Mouse (Mus musculus): ENCODE measurements at regions not wholly inside any gene's neighbourhood (a gene's known extent, or its start where the extent isn't known, plus 50 kb on each side); places are given as distances from the start of the nearest gene placed in this dataset.

DNA sequence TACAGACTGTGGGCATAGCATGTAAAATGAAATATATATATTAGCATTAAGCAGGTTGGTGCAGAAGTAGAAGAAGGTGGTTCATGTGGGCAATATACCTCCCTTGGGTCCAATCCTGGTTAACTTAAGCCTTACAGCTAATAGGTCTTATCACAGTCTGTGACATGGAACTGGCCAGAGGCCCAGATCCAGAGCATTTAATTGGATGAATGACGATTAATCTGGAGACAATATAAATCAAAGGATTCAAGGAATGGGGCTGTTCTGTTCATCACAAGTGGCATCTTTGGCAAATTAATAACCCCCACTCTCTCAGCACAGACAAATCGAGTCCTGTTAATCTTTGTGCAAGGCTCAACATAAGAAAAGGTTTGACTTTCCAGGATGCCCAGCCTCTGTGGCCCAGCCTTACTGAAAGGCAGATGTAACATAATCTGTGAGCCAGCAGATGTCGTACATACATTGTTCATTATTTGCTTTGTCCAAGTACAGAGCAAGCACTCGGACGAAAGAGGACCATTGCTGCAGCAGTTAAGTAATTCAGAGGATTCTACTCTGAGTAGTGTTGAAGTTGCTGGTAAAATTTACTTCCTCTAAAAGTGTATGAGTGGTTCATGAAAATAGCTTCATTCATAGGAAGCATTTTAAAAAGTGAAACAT is 2073.2 kb downstream of the 9330182O14Rik start:
- Histone ChIP-seq H3K27me3 (ENCODE audit: control insufficient read depth, insufficient read depth, low read length) (no peaks in the 10 kb centered on the region), H3K4me2 (ENCODE audit: low read depth) (no peak overlapping the region), H3K27ac (no peak overlapping the region), H3K9ac (replicated peaks) (no peak overlapping the region), H3K4me3 (ENCODE audit: insufficient read depth in 1 of 2, low read depth in 2 of 2, low read length in 2 of 2) (no peak overlapping the region), H3K9me3 (ENCODE audit: control insufficient read depth, low read length) (no peaks in the 10 kb centered on the region), H3K4me1 (replicated peaks; ENCODE audit: control insufficient read depth in 2 of 2, insufficient read depth in 2 of 2, low read length in 1 of 2) (no peaks in the 10 kb centered on the region), H3K36me3 (replicated peaks; ENCODE audit: control insufficient read depth, insufficient read depth, low read depth) (no peaks in the 10 kb centered on the region)
- 39% methylated on average over 5 of the region's 5 CpGs for WGBS (ENCODE audit: insufficient replicate concordance)
- DNase-seq (ENCODE audit: low read depth in 3 of 3, low spot score in 3 of 3) (no peak), ATAC-seq (ENCODE audit: insufficient read depth) (no peak)
- TF ChIP-seq EP300 (IDR thresholded peaks at IDR 0.05; ENCODE audit: low read depth) (no peak), CTCF (IDR thresholded peaks at IDR 0.05; ENCODE audit: low read depth) (no peak; the same call in 1 of the 2 replicates)

DNA sequence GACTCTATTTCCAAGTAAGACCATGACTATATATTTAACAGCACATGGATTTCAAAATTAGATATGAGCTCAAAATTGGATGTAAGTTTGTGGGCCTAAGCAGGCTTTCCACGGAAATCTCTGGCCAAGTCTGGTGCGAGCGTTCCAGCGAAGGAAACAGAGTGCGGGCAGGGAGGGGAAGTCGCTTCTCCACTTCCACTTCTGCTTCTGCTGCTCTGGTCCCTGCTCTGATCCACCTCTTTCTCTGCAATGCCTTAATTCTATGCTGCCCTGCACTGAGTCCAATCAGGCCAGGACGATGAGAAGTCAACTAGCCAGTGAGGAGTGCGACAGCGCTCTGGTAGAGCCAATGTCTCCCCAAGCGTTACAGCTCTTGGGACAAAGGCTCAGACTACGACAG is 2085.3 kb downstream of the 9330182O14Rik start:
- no peak for TF ChIP-seq CTCF (IDR thresholded peaks at IDR 0.05; ENCODE audit: low read depth)
- no peak overlapping the region for H3K9ac ChIP-seq (replicated peaks)
- no peak for ATAC-seq (ENCODE audit: insufficient read depth)
- no peak for DNase-seq (ENCODE audit: low read depth in 3 of 3, low spot score in 3 of 3)
- H3K4me3 ChIP-seq (ENCODE audit: insufficient read depth in 1 of 2, low read depth in 2 of 2, low read length in 2 of 2): no peak overlapping the region
- no peaks in the 10 kb centered on the region for H3K4me1 ChIP-seq (replicated peaks; ENCODE audit: control insufficient read depth in 2 of 2, insufficient read depth in 2 of 2, low read length in 1 of 2)
- H3K4me2 ChIP-seq (ENCODE audit: low read depth): no peak overlapping the region
- no peak overlapping the region for H3K27ac ChIP-seq
- H3K9me3 ChIP-seq (ENCODE audit: control insufficient read depth, low read length): no peaks in the 10 kb centered on the region
- H3K36me3 ChIP-seq (replicated peaks; ENCODE audit: control insufficient read depth, insufficient read depth, low read depth): no peaks in the 10 kb centered on the region
- no peaks in the 10 kb centered on the region for H3K27me3 ChIP-seq (ENCODE audit: control insufficient read depth, insufficient read depth, low read length)
- 47% methylated on average over 11 of the region's 11 CpGs for WGBS (ENCODE audit: insufficient replicate concordance)

DNA sequence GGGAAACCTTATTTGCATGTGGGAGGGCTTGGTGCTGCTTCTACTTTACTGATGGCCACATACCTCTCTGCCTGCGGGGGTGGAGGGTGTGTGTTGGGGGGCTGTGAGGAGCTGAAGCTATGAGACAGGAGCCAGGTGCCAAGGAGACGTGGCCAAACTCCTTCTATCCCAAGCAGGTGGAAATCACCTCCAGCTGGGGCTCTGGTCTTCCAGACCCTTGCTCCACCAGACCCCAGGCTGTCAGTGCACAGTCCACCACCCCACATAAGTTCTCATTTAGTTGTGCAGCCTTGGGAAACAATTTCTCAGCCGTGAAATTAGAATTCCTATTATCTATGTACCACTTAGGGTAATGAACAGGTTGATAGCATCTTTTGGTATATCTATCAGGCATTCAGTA is 2085.8 kb downstream of the 9330182O14Rik start:
- DNase-seq (ENCODE audit: low read depth in 3 of 3, low spot score in 3 of 3): no peak
- Histone ChIP-seq H3K36me3 (replicated peaks; ENCODE audit: control insufficient read depth, insufficient read depth, low read depth) (no peaks in the 10 kb centered on the region), H3K27me3 (ENCODE audit: control insufficient read depth, insufficient read depth, low read length) (no peaks in the 10 kb centered on the region), H3K9me3 (ENCODE audit: control insufficient read depth, low read length) (no peaks in the 10 kb centered on the region), H3K4me2 (ENCODE audit: low read depth) (no peak overlapping the region), H3K4me1 (replicated peaks; ENCODE audit: control insufficient read depth in 2 of 2, insufficient read depth in 2 of 2, low read length in 1 of 2) (no peaks in the 10 kb centered on the region), H3K27ac (no peak overlapping the region), H3K9ac (replicated peaks) (no peak overlapping the region), H3K4me3 (ENCODE audit: insufficient read depth in 1 of 2, low read depth in 2 of 2, low read length in 2 of 2) (no peak overlapping the region)
- TF ChIP-seq EP300 (IDR thresholded peaks at IDR 0.05; ENCODE audit: low read depth): no peak
- TF ChIP-seq CTCF (IDR thresholded peaks at IDR 0.05; ENCODE audit: low read depth): no peak
- no peak for ATAC-seq (ENCODE audit: insufficient read depth)
- 41% methylated on average over 3 of the region's 3 CpGs for WGBS (ENCODE audit: insufficient replicate concordance)

DNA sequence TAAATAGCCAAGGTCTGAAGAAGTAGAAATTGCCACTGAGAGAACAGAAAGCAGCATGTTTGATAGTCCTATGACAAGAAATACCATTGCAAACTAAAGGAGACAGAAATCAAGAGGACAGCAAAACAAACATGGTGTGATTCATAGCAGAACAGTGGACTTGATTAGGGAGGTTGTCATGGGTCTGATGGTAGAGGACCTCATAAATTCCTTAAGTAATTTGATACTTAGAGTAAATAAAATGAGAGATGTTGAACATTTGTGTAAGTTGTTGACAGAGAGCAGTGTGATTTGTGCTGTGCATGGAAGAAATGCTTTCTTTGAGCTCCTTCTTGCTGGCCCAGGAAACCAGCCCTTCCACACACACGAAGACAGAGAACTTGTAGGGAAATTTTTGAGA is 2090.8 kb downstream of the 9330182O14Rik start:
- DNase-seq (ENCODE audit: low read depth in 3 of 3, low spot score in 3 of 3): no peak
- Histone ChIP-seq H3K9me3 (ENCODE audit: control insufficient read depth, low read length) (no peaks in the 10 kb centered on the region), H3K4me1 (replicated peaks; ENCODE audit: control insufficient read depth in 2 of 2, insufficient read depth in 2 of 2, low read length in 1 of 2) (no peaks in the 10 kb centered on the region), H3K27ac (no peak overlapping the region), H3K4me2 (ENCODE audit: low read depth) (no peak overlapping the region), H3K36me3 (replicated peaks; ENCODE audit: control insufficient read depth, insufficient read depth, low read depth) (no peaks in the 10 kb centered on the region), H3K9ac (replicated peaks) (no peak overlapping the region), H3K27me3 (ENCODE audit: control insufficient read depth, insufficient read depth, low read length) (no peaks in the 10 kb centered on the region), H3K4me3 (ENCODE audit: insufficient read depth in 1 of 2, low read depth in 2 of 2, low read length in 2 of 2) (no peak overlapping the region)
- 46% methylated on average over 1 of the region's 1 CpGs for WGBS (ENCODE audit: insufficient replicate concordance)
- TF ChIP-seq EP300 (IDR thresholded peaks at IDR 0.05; ENCODE audit: low read depth) (no peak), CTCF (IDR thresholded peaks at IDR 0.05; ENCODE audit: low read depth) (no peak)
- ATAC-seq (ENCODE audit: insufficient read depth): no peak

DNA sequence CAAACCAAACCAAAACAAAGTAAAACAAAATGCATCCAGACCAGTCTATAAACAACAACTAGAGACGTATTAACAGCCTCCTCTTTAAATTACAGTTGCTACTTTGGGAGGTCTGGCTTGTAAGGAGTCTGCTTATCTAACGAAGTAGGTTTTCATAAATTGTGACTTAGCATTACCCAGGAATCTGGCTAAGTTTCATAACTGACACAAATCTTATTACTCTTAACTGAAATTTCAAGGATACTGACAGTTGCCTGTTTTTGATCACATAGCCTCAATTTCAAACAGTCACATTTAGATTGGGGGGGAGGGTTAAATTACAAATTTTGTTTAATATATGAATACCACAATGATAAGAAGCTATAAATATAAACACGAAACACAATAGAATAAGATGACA is 2097.5 kb downstream of the 9330182O14Rik start:
- no peaks in the 10 kb centered on the region for H3K9me3 ChIP-seq (ENCODE audit: control insufficient read depth, low read length)
- no peak overlapping the region for H3K9ac ChIP-seq (replicated peaks)
- H3K36me3 ChIP-seq (replicated peaks; ENCODE audit: control insufficient read depth, insufficient read depth, low read depth): no peaks in the 10 kb centered on the region
- DNase-seq (ENCODE audit: low read depth in 3 of 3, low spot score in 3 of 3) (no peak), ATAC-seq (ENCODE audit: insufficient read depth) (no peak)
- H3K27me3 ChIP-seq (ENCODE audit: control insufficient read depth, insufficient read depth, low read length): no peaks in the 10 kb centered on the region
- 57% methylated on average over 3 of the region's 3 CpGs for WGBS (ENCODE audit: insufficient replicate concordance)
- no peak overlapping the region for H3K4me3 ChIP-seq (ENCODE audit: insufficient read depth in 1 of 2, low read depth in 2 of 2, low read length in 2 of 2)
- TF ChIP-seq CTCF (IDR thresholded peaks at IDR 0.05; ENCODE audit: low read depth) (no peak), EP300 (IDR thresholded peaks at IDR 0.05; ENCODE audit: low read depth) (no peak)
- no peaks in the 10 kb centered on the region for H3K4me1 ChIP-seq (replicated peaks; ENCODE audit: control insufficient read depth in 2 of 2, insufficient read depth in 2 of 2, low read length in 1 of 2)
- H3K27ac ChIP-seq: no peak overlapping the region
- H3K4me2 ChIP-seq (ENCODE audit: low read depth): no peak overlapping the region
